Mouse (Mus musculus) embryonic facial prominence, embryonic 11.5 days (tissue): Measurements from ENCODE around the gene Clba1. TPM values are rescaled to one million over a fixed set of nuclear protein-coding genes. Genes with fewer than 3 reads are reported as not detected.

Source experiments
- ATAC-seq: fragments of 200-750 bp; cut with Nextera tagmentation; replicated peaks from 2 replicates; pipeline ENCODE4 v1.8.0; 2017; ENCODE audit warnings: low read depth; ENCODE audit not compliant: insufficient number of reproducible peaks, low FRiP score, low TSS enrichment
- DNase-seq: peaks from one replicate; pipeline ENCODE4 v3.0.0-alpha.2; 2015; ENCODE audit warnings: low spot score
- H3K27ac ChIP-seq: fragments of 300-500 bp; sonication (generic); replicated peaks from 2 replicates; pipeline ENCODE4 v1.5.1; 2014; ENCODE audit warnings: mild to moderate bottlenecking, low read depth, low read length, control low read depth
- H3K27me3 ChIP-seq: fragments of 300-500 bp; sonication (generic); 2 replicates; pipeline ENCODE4 v1.6.1; 2014; ENCODE audit warnings: mild to moderate bottlenecking, low read length, moderate library complexity, mixed read lengths; ENCODE audit not compliant: control insufficient read depth, insufficient read depth
- H3K36me3 ChIP-seq: fragments of 300-500 bp; sonication (generic); replicated peaks from 2 replicates; pipeline ENCODE4 v1.6.1; 2014; ENCODE audit warnings: low read depth, mild to moderate bottlenecking, low read length, moderate library complexity, mixed read lengths; ENCODE audit not compliant: control insufficient read depth, insufficient read depth
- H3K4me1 ChIP-seq: fragments of 300-500 bp; sonication (generic); 2 replicates; pipeline ENCODE4 v1.6.1; 2014; ENCODE audit warnings: low read length, mixed read lengths; ENCODE audit not compliant: control insufficient read depth, insufficient read depth
- H3K4me2 ChIP-seq: fragments of 300-500 bp; sonication (generic); 2 replicates; pipeline ENCODE4 v1.6.1; 2014; ENCODE audit warnings: low read depth, mild to moderate bottlenecking, control low read depth, low read length, moderate library complexity
- H3K4me3 ChIP-seq: fragments of 300-500 bp; sonication (generic); 2 replicates; pipeline ENCODE4 v1.5.1; 2014; ENCODE audit warnings: low read depth, low read length, control low read depth
- H3K9ac ChIP-seq: fragments of 300-500 bp; sonication (generic); replicated peaks from 2 replicates; pipeline ENCODE4 v1.6.1; 2014; ENCODE audit warnings: mild to moderate bottlenecking, control low read depth, low read length
- H3K9me3 ChIP-seq: fragments of 300-500 bp; sonication (generic); replicated peaks from 2 replicates; pipeline ENCODE4 v1.6.1; 2016; ENCODE audit warnings: mild to moderate bottlenecking, low read length, inconsistent platforms, mixed read lengths; ENCODE audit not compliant: control insufficient read depth
- WGBS: fragments of 180-500 bp; shearing (Covaris S2); extraction: QIAGEN DNeasy Blood & Tissue Kit; methylation state at CpG from one replicate; pipeline ENCODE4 v1.1.7; 2014; 5-methylcytosine and 5-hydroxymethylcytosine counted together
- polyA plus RNA-seq: library from polyadenylated mRNA; unstranded; fragments of >200 nt; fragmentation: Nextera tagmentation; extraction: Ambion mirVana; gene quantifications from 2 replicates; pipeline ENCODE4 v1.2.1, GENCODE M21; 2014

Gene Clba1
- polyA plus RNA-seq, 1 experiment from 2014 or later, result 9.5 TPM

- H3K4me1 ChIP-seq, result no peaks in the 10 kb centered on the region
- DNase-seq (no peak), ATAC-seq (no peak)
- no peak overlapping the region for H3K4me3 ChIP-seq
- WGBS, result 62% methylated on average over 8 of the region's 8 CpGs
- no peaks in the 10 kb centered on the region for H3K9me3 ChIP-seq
- no peaks in the 10 kb centered on the region for H3K27me3 ChIP-seq
- H3K4me2 ChIP-seq, result no peak overlapping the region
- H3K27ac ChIP-seq, result no peak overlapping the region
- no peak overlapping the region for H3K9ac ChIP-seq
- H3K36me3 ChIP-seq, result no peaks in the 10 kb centered on the region
Measured at GRCm38 (mm10) chr12:112859930-112860329, 51.2 kb downstream of the Clba1 start.

- no peaks in the 10 kb centered on the region for H3K4me1 ChIP-seq
- DNase-seq, result no peak
- no peaks in the 10 kb centered on the region for H3K9me3 ChIP-seq
- no peaks in the 10 kb centered on the region for H3K27me3 ChIP-seq
- no peak for ATAC-seq
- 70% methylated on average over 7 of the region's 7 CpGs for WGBS
- no peak overlapping the region for H3K4me2 ChIP-seq
- H3K4me3 ChIP-seq, result no peak overlapping the region
- H3K9ac ChIP-seq, result no peak overlapping the region
- H3K27ac ChIP-seq, result no peak overlapping the region
- H3K36me3 ChIP-seq, result no peaks in the 10 kb centered on the region
Measured at GRCm38 (mm10) chr12:112860765-112861164, 52.0 kb downstream of the Clba1 start.

- no peaks in the 10 kb centered on the region for H3K4me1 ChIP-seq
- WGBS, result 59% methylated on average over 9 of the region's 9 CpGs
- no peak for DNase-seq
- H3K4me3 ChIP-seq, result no peak overlapping the region
- H3K27ac ChIP-seq, result no peak overlapping the region
- no peak overlapping the region for H3K4me2 ChIP-seq
- no peaks in the 10 kb centered on the region for H3K9me3 ChIP-seq
- no peaks in the 10 kb centered on the region for H3K36me3 ChIP-seq
- H3K9ac ChIP-seq, result no peak overlapping the region
- no peaks in the 10 kb centered on the region for H3K27me3 ChIP-seq
- ATAC-seq, result no peak
Measured at GRCm38 (mm10) chr12:112861911-112862321, 53.2 kb downstream of the Clba1 start.

GRCm38 (mm10) chr12:112864804-112865203 is 56.1 kb downstream of the Clba1 start:
- Histone ChIP-seq H3K9me3 (no peaks in the 10 kb centered on the region), H3K4me3 (no peak overlapping the region), H3K27me3 (no peaks in the 10 kb centered on the region), H3K4me2 (no peak overlapping the region), H3K36me3 (no peaks in the 10 kb centered on the region), H3K4me1 (no peaks in the 10 kb centered on the region), H3K9ac (no peak overlapping the region), H3K27ac (no peak overlapping the region)
- ATAC-seq, result no peak
- DNase-seq, result no peak
- 86% methylated on average over 7 of the region's 7 CpGs for WGBS

Other genes starting within 250 kb of the Clba1 start
- 1.6 and 1.9 TPM in 2 replicates for gene Inf2, start 220.2 kb upstream of the Clba1 start, polyA plus RNA-seq
- gene Adssl1, start 188.9 kb upstream of the Clba1 start, polyA plus RNA-seq, result 4.0 and 4.2 TPM in 2 replicates
- gene Siva1, start 164.3 kb upstream of the Clba1 start, polyA plus RNA-seq, result 222 and 241 TPM in 2 replicates
- gene Akt1, start 134.1 kb upstream of the Clba1 start, polyA plus RNA-seq, result 68.3 and 99.2 TPM in 2 replicates
- 2.3 and 2.6 TPM in 2 replicates for gene Zbtb42, start 130.1 kb upstream of the Clba1 start, polyA plus RNA-seq
- 5.3 and 8.0 TPM in 2 replicates for gene Cep170b, start 88.5 kb upstream of the Clba1 start, polyA plus RNA-seq
- gene Pld4, start 48.3 kb upstream of the Clba1 start, polyA plus RNA-seq, result 3.4 and 6.5 TPM in 2 replicates
- 0.13 and 0.18 TPM in 2 replicates for gene Ahnak2, start 6.3 kb upstream of the Clba1 start, polyA plus RNA-seq
- gene Cdca4, start 20.5 kb downstream of the Clba1 start, polyA plus RNA-seq, result 175 and 179 TPM in 2 replicates
- gene Gpr132, start 59.3 kb downstream of the Clba1 start, polyA plus RNA-seq, result 0.15 TPM in 1 of 2 replicates, not detected in the other
- gene Jag2, start 120.8 kb downstream of the Clba1 start, polyA plus RNA-seq, result 3.5 and 5.7 TPM in 2 replicates
- 75.8 and 83.4 TPM in 2 replicates for gene Nudt14, start 133.2 kb downstream of the Clba1 start, polyA plus RNA-seq
- gene Btbd6, start 167.5 kb downstream of the Clba1 start, polyA plus RNA-seq, result 19.0 and 19.7 TPM in 2 replicates
- 48.5 and 50.8 TPM in 2 replicates for gene Brf1, start 191.8 kb downstream of the Clba1 start, polyA plus RNA-seq
- 9.8 and 11.6 TPM in 2 replicates for gene Pacs2, start 205.6 kb downstream of the Clba1 start, polyA plus RNA-seq